Mouse (Mus musculus) mature B cell (primary cell): Measurements from ENCODE around the gene Zfp523.

ENCODE experiments used
- in situ Hi-C: fragments of 300-500 bp; cut with MboI; formaldehyde crosslinking; loops from 2 replicates; pipeline ENCODE4 v1.14.3; 2019

The Zfp523 gene

DNA sequence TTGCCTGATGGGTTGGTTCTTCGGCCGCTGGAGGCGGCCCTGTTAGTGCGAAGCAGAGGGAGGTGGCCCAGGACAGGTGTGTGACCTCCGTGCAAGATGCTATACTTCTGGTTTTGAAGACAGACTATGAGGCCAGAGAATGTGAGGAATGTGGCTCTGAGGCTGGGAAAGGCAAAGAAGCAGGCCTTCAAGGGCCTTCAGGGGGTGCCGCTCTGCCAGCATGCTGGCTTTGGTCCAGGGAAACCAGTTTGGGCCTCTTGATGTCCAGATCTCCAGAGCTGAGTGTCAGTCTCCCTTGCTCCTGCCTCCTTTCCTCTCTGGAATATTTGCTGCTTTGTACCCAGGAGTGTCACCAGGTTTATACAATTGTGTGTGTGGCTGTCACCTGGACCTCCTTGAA lies 65.4 kb downstream of the Zfp523 start:
- in situ Hi-C loops: no loop called here

DNA sequence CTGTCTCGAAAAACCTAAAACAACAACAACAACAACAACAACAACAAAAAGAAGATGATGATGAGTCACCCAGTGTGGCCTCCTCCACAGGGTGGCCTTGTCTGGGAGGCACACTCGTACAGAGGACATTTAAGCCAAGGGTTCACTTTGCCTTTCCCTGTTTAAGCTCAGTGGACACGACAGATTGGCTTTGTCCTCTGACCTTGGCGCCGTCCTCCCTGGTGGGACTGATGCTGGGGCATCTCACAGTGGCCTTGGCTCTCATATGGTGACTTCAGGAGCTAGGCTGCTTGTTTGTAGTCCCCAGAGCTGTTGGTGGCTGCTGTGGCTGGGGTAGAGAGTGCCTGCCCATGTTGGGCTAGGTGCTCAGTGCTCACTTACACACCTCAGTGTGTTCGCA lies 67.3 kb downstream of the Zfp523 start:
- in situ Hi-C loops: no loop called here

DNA sequence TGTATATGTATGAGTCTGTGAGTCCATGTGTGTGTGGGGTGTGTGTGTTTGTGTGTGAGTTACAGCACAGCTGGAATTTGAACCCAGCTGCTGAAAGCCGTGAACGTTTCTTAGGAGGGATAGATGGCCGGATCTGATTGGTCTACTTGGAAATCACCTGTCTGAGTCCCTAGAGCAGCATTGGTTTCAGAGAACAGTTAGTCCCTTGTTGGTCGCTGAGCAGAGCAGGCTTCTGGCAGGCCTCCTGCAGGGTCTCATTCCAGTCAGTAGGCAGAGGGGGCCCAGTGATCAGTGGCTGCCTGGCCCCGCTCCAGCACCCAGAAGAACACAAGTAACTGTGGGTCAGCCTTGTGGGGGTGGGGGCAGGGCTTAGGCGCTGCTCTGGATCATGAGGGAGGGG lies 67.8 kb downstream of the Zfp523 start:
- in situ Hi-C loops: no loop called here

DNA sequence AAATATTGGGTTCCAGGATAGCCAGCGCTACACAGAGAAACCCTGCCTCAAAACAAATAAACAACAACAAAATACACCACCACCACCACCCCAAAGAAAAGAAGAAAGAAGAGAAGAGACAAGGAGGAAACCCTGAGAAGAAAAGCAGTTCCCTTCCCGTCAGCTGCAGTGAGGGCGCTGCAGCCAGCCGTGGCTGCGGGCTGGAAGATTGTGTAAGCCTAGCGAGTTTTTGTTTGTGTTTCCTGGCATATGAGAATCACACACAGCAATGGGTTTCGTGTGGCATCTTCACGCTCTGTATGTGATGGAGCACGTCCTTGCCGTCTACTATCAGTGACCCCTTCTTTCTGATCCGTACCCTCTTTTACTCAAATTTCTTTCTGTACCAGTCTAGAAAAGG lies 69.7 kb downstream of the Zfp523 start:
- in situ Hi-C loops: no loop called here

DNA sequence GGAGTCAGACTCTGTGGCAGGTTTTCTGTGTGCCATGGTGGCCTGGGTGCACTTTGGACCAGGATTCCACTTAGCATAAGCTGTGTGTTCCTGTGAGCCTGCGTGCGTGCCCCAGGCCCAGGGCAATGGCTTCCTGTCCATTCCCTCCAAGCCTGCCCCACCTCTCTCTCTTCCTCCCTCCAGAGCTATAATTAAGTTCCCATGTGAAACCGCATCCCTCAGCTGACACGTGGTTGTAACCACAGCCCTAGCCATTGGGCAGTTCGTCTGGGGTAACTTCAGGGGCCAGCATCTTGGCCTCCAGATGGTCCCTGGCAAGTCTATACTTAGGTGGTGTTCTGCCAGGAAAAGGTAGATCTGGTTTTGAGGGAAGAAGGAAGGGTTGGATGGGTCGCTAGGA lies 70.7 kb downstream of the Zfp523 start:
- in situ Hi-C loops: no loop called here

DNA sequence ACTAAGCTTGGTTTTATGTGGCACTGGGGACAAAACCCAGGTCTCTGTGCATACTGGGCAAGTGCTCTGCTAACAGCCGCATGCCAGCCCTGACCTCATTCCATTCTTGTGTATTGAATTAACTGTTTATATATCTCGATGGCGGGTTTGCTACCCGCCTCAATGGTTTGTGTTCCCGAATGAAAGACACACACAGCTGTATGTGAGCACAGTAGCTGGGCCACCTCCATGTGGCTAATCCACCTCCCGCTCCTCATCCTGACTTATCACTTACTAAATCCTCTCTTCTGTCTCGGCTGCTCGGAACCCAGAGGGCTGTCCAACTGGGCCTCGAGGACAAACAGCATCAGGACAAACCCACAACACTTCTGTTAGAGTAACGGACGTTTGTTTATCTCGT lies 72.1 kb downstream of the Zfp523 start:
- in situ Hi-C loops: no loop called here

GRCm38 (mm10) chr17:28251579-28252280 lies 74.8 kb downstream of the Zfp523 start:
- in situ Hi-C loops: no loop called here

DNA sequence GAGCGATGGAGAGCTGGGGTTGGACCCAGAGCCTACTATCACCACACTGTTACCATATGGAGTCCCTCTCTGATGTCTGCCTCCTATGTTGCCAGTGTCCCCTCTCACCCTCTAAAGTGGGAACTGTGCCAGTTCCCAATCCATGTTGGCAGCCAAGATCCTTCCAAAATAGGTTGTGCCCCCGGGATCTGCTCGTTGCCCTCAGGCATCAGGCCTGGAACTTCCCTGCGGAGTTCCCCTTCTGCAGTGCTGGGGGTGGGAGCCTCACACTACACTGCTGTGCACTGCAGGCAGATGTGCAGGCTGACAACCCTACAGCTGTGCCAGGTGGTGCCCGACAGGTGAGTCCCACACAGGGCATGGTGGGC lies 75.3 kb downstream of the Zfp523 start:
- in situ Hi-C loops: no loop called here

DNA sequence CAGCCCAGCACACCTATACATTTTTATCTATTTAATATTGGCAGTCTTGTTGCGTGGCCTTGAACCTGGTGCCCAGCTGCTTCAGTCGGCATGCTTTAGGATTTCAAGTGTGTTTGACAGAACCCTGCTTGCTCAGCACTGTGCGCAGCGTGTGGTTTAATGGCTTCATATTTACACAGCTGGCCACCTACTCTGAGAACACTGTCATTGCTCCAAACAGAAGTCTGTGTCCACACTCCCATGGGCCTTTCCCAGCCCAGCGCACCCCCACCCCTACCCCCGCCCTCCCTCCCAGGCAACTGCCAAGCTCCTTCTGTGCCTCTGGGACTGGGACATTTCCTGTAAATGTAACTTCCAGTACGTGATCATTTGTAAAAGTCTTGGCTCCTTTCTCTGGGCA lies 76.3 kb downstream of the Zfp523 start:
- in situ Hi-C loops: no loop called here

- in situ Hi-C loops: no loop called here
These were observed 77.9 kb downstream of the Zfp523 start for GRCm38 (mm10) chr17:28254804-28255203.
